Mouse (Mus musculus): ENCODE results near the gene Cd7. TPM values are rescaled to one million over a fixed set of nuclear protein-coding genes. Genes with fewer than 3 reads are reported as not detected.

Gene Cd7
- polyA plus RNA-seq, 1 experiment from 2014 or later: not detected

- H3K9me3 ChIP-seq (replicated peaks; ENCODE audit: control insufficient read depth, low read length): no peaks in the 10 kb centered on the region
- no peaks in the 10 kb centered on the region for H3K27me3 ChIP-seq (ENCODE audit: control insufficient read depth, insufficient read depth, low read length)
- H3K4me2 ChIP-seq (ENCODE audit: low read depth, low read length): no peak overlapping the region
- H3K9ac ChIP-seq (replicated peaks; ENCODE audit: low read length): no peak overlapping the region
- H3K27ac ChIP-seq (replicated peaks; ENCODE audit: low read depth, low read length): no peak overlapping the region
- H3K4me3 ChIP-seq (ENCODE audit: low read depth, low read length): no peak overlapping the region
- 68% methylated on average over 5 of the region's 5 CpGs for WGBS
- DNase-seq (ENCODE audit: low spot score) (no peak), ATAC-seq (replicated peaks; ENCODE audit: insufficient number of reproducible peaks, low FRiP score, low TSS enrichment, low read depth) (no peak)
- no peaks in the 10 kb centered on the region for H3K4me1 ChIP-seq (ENCODE audit: control insufficient read depth, insufficient read depth, low read length)
- no peaks in the 10 kb centered on the region for H3K36me3 ChIP-seq (replicated peaks; ENCODE audit: control insufficient read depth, insufficient read depth, low read depth, low read length)
These were observed 34.9 kb downstream of the Cd7 start for GRCm38 (mm10) chr11:121004281-121004680.

GRCm38 (mm10) chr11:121001966-121002365 lies 37.3 kb downstream of the Cd7 start:
- Histone ChIP-seq H3K4me1 (ENCODE audit: control insufficient read depth, insufficient read depth, low read length) (no peaks in the 10 kb centered on the region), H3K4me2 (ENCODE audit: low read depth, low read length) (no peak overlapping the region), H3K9ac (replicated peaks; ENCODE audit: low read length) (no peak overlapping the region), H3K9me3 (replicated peaks; ENCODE audit: control insufficient read depth, low read length) (no peaks in the 10 kb centered on the region), H3K27me3 (ENCODE audit: control insufficient read depth, insufficient read depth, low read length) (no peaks in the 10 kb centered on the region), H3K36me3 (replicated peaks; ENCODE audit: control insufficient read depth, insufficient read depth, low read depth, low read length) (no peaks in the 10 kb centered on the region), H3K27ac (replicated peaks; ENCODE audit: low read depth, low read length) (no peak overlapping the region), H3K4me3 (ENCODE audit: low read depth, low read length) (no peak overlapping the region)
- ATAC-seq (replicated peaks; ENCODE audit: insufficient number of reproducible peaks, low FRiP score, low TSS enrichment, low read depth) (no peak), DNase-seq (ENCODE audit: low spot score) (no peak)
- 73% methylated on average over 4 of the region's 4 CpGs for WGBS

GRCm38 (mm10) chr11:120994741-120995140 lies 44.5 kb downstream of the Cd7 start:
- peaks cover 5% of the 10 kb centered on the region for H3K4me1 ChIP-seq (ENCODE audit: control insufficient read depth, insufficient read depth, low read length)
- no peak overlapping the region for H3K4me3 ChIP-seq (ENCODE audit: low read depth, low read length)
- no peaks in the 10 kb centered on the region for H3K9me3 ChIP-seq (replicated peaks; ENCODE audit: control insufficient read depth, low read length)
- H3K27ac ChIP-seq (replicated peaks; ENCODE audit: low read depth, low read length): no peak overlapping the region
- H3K4me2 ChIP-seq (ENCODE audit: low read depth, low read length): no peak overlapping the region
- H3K36me3 ChIP-seq (replicated peaks; ENCODE audit: control insufficient read depth, insufficient read depth, low read depth, low read length): no peaks in the 10 kb centered on the region
- ATAC-seq (replicated peaks; ENCODE audit: insufficient number of reproducible peaks, low FRiP score, low TSS enrichment, low read depth): no peak
- 71% methylated on average over 6 of the region's 6 CpGs for WGBS
- DNase-seq (ENCODE audit: low spot score): no peak
- H3K27me3 ChIP-seq (ENCODE audit: control insufficient read depth, insufficient read depth, low read length): no peaks in the 10 kb centered on the region
- no peak overlapping the region for H3K9ac ChIP-seq (replicated peaks; ENCODE audit: low read length)

GRCm38 (mm10) chr11:120993586-120993985 lies 45.6 kb downstream of the Cd7 start:
- 92% methylated on average over 5 of the region's 5 CpGs for WGBS

GRCm38 (mm10) chr11:120993080-120993479 lies 46.1 kb downstream of the Cd7 start:
- no peak for DNase-seq (ENCODE audit: low spot score)
- WGBS: 93% methylated on average over 3 of the region's 3 CpGs
- H3K9me3 ChIP-seq (replicated peaks; ENCODE audit: control insufficient read depth, low read length): no peaks in the 10 kb centered on the region
- H3K9ac ChIP-seq (replicated peaks; ENCODE audit: low read length): no peak overlapping the region
- peaks cover 5% of the 10 kb centered on the region for H3K4me1 ChIP-seq (ENCODE audit: control insufficient read depth, insufficient read depth, low read length)
- H3K4me3 ChIP-seq (ENCODE audit: low read depth, low read length): no peak overlapping the region
- H3K27ac ChIP-seq (replicated peaks; ENCODE audit: low read depth, low read length): no peak overlapping the region
- H3K36me3 ChIP-seq (replicated peaks; ENCODE audit: control insufficient read depth, insufficient read depth, low read depth, low read length): no peaks in the 10 kb centered on the region
- no peak for ATAC-seq (replicated peaks; ENCODE audit: insufficient number of reproducible peaks, low FRiP score, low TSS enrichment, low read depth)
- H3K4me2 ChIP-seq (ENCODE audit: low read depth, low read length): no peak overlapping the region
- H3K27me3 ChIP-seq (ENCODE audit: control insufficient read depth, insufficient read depth, low read length): no peaks in the 10 kb centered on the region

More at GRCm38 (mm10) chr11:120993586-120993985, 45.6 kb downstream of the Cd7 start:
- no peak for DNase-seq (ENCODE audit: low spot score)
- peaks cover 5% of the 10 kb centered on the region for H3K4me1 ChIP-seq (ENCODE audit: control insufficient read depth, insufficient read depth, low read length)
- H3K27me3 ChIP-seq (ENCODE audit: control insufficient read depth, insufficient read depth, low read length): no peaks in the 10 kb centered on the region
- H3K4me3 ChIP-seq (ENCODE audit: low read depth, low read length): no peak overlapping the region
- no peak overlapping the region for H3K4me2 ChIP-seq (ENCODE audit: low read depth, low read length)
- ATAC-seq (replicated peaks; ENCODE audit: insufficient number of reproducible peaks, low FRiP score, low TSS enrichment, low read depth): no peak
- H3K36me3 ChIP-seq (replicated peaks; ENCODE audit: control insufficient read depth, insufficient read depth, low read depth, low read length): no peaks in the 10 kb centered on the region
- no peak overlapping the region for H3K9ac ChIP-seq (replicated peaks; ENCODE audit: low read length)
- H3K27ac ChIP-seq (replicated peaks; ENCODE audit: low read depth, low read length): no peak overlapping the region
- H3K9me3 ChIP-seq (replicated peaks; ENCODE audit: control insufficient read depth, low read length): no peaks in the 10 kb centered on the region

GRCm38 (mm10) chr11:120991791-120992190 lies 47.4 kb downstream of the Cd7 start:
- Histone ChIP-seq H3K9ac (replicated peaks; ENCODE audit: low read length) (peak overlapping the region; percentile 99), H3K9me3 (replicated peaks; ENCODE audit: control insufficient read depth, low read length) (no peaks in the 10 kb centered on the region), H3K4me2 (ENCODE audit: low read depth, low read length) (peak overlapping the region; percentile 81), H3K27ac (replicated peaks; ENCODE audit: low read depth, low read length) (no peak overlapping the region), H3K4me1 (ENCODE audit: control insufficient read depth, insufficient read depth, low read length) (peaks cover 5% of the 10 kb centered on the region), H3K27me3 (ENCODE audit: control insufficient read depth, insufficient read depth, low read length) (no peaks in the 10 kb centered on the region), H3K36me3 (replicated peaks; ENCODE audit: control insufficient read depth, insufficient read depth, low read depth, low read length) (no peaks in the 10 kb centered on the region), H3K4me3 (ENCODE audit: low read depth, low read length) (peak overlapping the region; percentile 100)
- 74% methylated on average over 3 of the region's 3 CpGs for WGBS
- DNase-seq (ENCODE audit: low spot score) (no peak), ATAC-seq (replicated peaks; ENCODE audit: insufficient number of reproducible peaks, low FRiP score, low TSS enrichment, low read depth) (no peak)

- peak; percentile 97 for DNase-seq (ENCODE audit: low spot score)
- peak; percentile 84 for ATAC-seq (replicated peaks; ENCODE audit: insufficient number of reproducible peaks, low FRiP score, low TSS enrichment, low read depth)
- Histone ChIP-seq H3K9ac (replicated peaks; ENCODE audit: low read length) (peak within 1 kb of the TSS; percentile 99), H3K9me3 (replicated peaks; ENCODE audit: control insufficient read depth, low read length) (no peaks in the 10 kb centered on the region), H3K27ac (replicated peaks; ENCODE audit: low read depth, low read length) (peak within 1 kb of the TSS; percentile 97), H3K27me3 (ENCODE audit: control insufficient read depth, insufficient read depth, low read length) (no peaks in the 10 kb centered on the region), H3K36me3 (replicated peaks; ENCODE audit: control insufficient read depth, insufficient read depth, low read depth, low read length) (peaks cover 1% of the 10 kb centered on the region), H3K4me1 (ENCODE audit: control insufficient read depth, insufficient read depth, low read length) (peaks cover 5% of the 10 kb centered on the region), H3K4me2 (ENCODE audit: low read depth, low read length) (peak within 1 kb of the TSS; percentile 81), H3K4me3 (ENCODE audit: low read depth, low read length) (peak within 1 kb of the TSS; percentile 100)
- WGBS: 1% methylated on average over 58 of the region's 59 CpGs
These were observed 48.2 kb downstream of the Cd7 start, which contains the start of gene Csnk1d for GRCm38 (mm10) chr11:120990951-120991526. Gene Csnk1d, minus strand, starts transcription at chr11:120991330.

- Histone ChIP-seq H3K27me3 (ENCODE audit: control insufficient read depth, insufficient read depth, low read length) (no peaks in the 10 kb centered on the region), H3K36me3 (replicated peaks; ENCODE audit: control insufficient read depth, insufficient read depth, low read depth, low read length) (peaks cover 6% of the 10 kb centered on the region), H3K9ac (replicated peaks; ENCODE audit: low read length) (peak overlapping the region; percentile 99), H3K4me1 (ENCODE audit: control insufficient read depth, insufficient read depth, low read length) (peaks cover 5% of the 10 kb centered on the region), H3K9me3 (replicated peaks; ENCODE audit: control insufficient read depth, low read length) (no peaks in the 10 kb centered on the region), H3K4me2 (ENCODE audit: low read depth, low read length) (peak overlapping the region; percentile 81), H3K27ac (replicated peaks; ENCODE audit: low read depth, low read length) (peak overlapping the region; percentile 97), H3K4me3 (ENCODE audit: low read depth, low read length) (peak overlapping the region; percentile 100)
- WGBS: 2% methylated on average over 13 of the region's 35 CpGs
- peak; percentile 45 for DNase-seq (ENCODE audit: low spot score)
- ATAC-seq (replicated peaks; ENCODE audit: insufficient number of reproducible peaks, low FRiP score, low TSS enrichment, low read depth): no peak; the same call in 1 of the 2 replicates
These were observed 49.0 kb downstream of the Cd7 start for GRCm38 (mm10) chr11:120990126-120990781.
